Mouse (Mus musculus): ENCODE measurements around the gene Dhrs1.

DNA sequence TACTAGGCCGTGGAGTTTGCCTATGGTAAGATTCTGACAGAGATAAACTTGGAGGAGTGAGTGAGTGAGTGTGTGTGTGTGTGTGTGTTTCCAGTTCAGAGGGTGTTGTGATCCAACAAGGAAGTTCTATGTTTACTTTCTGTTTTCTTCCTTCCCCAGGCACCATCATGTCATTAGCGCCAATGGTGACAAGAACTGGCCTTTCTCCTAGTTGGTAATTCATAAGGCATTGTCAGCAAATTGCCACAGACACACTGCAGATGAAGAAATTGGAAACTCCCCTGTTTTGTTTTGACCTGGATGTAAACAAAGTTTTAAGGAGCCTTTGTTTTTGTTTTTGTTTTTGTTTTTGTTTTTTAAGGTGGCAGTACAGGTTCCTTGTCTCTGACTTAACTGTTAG is 48.0 kb upstream of the Dhrs1 start:
- TF ChIP-seq CTCF (IDR thresholded peaks at IDR 0.05; ENCODE audit: low read depth, low read length) (no peak), POLR2A (IDR thresholded peaks at IDR 0.05; ENCODE audit: extremely low read depth, insufficient read depth, low read length) (no peak)

Measured in liver, adult 2 months (tissue).